Mouse (Mus musculus) heart, postnatal 36 days (tissue): ENCODE measurements around the gene Adck2. TPM values are rescaled to one million over a fixed set of nuclear protein-coding genes. Genes with fewer than 3 reads are reported as not detected.
A peak's percentile ranks its signal among the peaks of the same experiment; 100 is the strongest.

Experiments used
- DNase-seq, 2 experiments: peaks; one replicate each; pipeline ENCODE4 v3.0.0; 2021 to 2022
- intact Hi-C: fragments of 180-260 bp; cut with DNase I; formaldehyde crosslinking; loops from one replicate; pipeline ENCODE4 v1.15.1; 2025
- total RNA-seq, 2 experiments: library from RNA; stranded (reverse); gene quantifications; 2 replicates each; pipeline ENCODE4 v1.2.3; 2021

Gene Adck2
- total RNA-seq, 2 experiments from 2014 or later = 14.0 to 15.8 TPM

DNA sequence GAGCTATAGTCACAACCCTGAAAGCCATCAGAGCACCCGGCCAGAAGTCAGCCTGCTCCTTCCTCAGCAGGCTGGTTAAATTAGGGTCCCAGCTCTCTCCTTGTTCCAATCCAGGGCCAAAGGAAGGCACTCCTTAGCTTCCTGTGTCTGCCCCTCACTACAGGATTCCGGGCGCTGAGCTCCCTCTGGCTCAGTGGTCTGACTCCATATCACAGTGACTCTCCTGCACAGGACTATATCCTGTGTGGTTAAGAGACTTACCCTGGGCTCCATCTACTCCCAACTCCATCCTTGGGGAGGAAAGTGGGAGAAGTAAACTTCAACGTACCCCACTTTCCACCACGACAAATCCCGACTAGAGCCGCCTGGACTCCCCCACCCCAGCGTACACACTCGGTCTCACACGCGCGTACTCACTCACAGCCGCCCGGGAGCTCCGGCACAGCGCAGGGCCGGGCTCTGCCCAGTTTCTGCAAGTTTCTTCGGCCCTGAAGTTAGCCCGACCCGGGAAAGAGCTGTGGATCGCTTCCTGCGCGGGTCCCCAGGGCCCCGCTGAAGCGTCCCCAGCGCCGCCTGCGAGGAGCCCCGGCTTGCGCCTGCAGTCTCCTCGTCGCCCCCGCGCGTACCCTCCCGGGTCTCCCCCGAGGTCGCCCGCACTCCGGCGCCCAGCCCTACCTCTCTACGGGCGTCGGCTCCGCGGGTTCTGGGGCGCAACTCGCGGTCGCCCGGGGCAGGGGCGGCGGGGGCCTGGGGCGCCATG, 16.6 kb upstream of the Adck2 start:
- intact Hi-C loops = loop anchor here (5.0 kb wide), 1 partner anchor 40 kb away; no protein-coding TSS in a partner anchor
- peak; percentile 51 to 66 for DNase-seq

DNA sequence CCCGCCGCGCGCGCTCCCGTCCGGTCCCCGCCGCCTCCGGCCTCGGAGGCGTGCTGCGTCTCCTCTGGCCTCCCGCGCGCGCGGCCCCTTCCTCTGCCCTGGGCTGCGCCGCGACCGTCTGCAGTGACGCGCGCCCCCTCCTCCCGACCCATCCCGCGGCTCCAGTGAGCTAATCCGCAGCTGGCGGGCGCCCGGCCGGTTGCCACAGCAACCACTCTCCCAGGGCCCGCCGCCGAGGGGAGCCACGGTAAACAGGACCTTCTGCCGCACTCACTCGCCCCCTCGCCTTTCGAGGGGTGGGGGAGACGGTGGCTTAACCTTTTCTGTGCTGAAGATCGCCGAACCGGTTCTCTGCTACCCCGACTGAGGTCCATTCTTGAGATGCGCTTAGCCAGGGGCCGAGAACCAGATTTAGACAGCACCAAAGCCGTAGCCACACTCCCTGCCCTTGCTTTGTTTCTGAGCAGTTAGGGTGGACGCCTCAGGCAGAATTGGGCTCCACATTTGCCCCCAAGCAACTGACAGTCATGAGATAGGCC, 15.9 kb upstream of the Adck2 start, which contains the start of gene Dennd2a:
Dennd2a (minus strand) TSS at position 145 of the 539 bp plus-strand sequence.
- DNase-seq = peak; percentile 75 to 85
- intact Hi-C loops = loop anchor here (5.0 kb wide), 1 partner anchor 40 kb away; no protein-coding TSS in a partner anchor

DNA sequence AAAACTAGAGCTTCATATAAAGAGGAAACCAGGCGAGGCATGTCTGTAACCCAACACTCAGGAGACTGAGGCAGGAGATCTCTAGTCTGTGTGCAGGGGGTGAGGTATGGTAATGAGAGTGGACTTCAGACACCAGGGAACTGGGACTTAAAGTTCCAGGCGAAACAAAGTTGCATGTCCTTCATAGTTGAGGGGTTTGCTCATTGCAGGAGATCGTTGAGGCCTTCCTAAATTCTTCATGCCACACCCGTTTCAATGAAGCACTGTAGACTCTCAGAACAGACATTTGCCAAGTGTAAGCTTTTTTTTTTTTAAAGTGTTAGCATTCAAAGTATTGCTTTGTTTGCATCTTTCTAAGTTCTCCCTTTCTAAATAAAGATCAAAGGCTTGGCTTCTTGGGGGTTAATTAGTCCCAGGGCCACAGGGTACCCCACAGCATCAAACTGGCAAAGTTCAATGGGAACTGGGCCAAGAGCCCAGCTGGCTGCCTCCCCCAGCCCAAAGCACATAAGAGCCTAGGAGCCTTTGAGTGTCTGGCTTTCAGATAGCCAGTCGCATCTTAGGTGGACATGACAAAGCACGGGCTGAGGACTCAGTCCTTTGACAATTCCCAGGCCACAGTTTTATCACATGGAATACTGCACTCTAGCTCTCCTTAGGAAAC, 14.3 kb upstream of the Adck2 start:
- DNase-seq = no peak
- intact Hi-C loops = loop anchor here (5.0 kb wide), 1 partner anchor 42 kb away; no protein-coding TSS in a partner anchor

DNA sequence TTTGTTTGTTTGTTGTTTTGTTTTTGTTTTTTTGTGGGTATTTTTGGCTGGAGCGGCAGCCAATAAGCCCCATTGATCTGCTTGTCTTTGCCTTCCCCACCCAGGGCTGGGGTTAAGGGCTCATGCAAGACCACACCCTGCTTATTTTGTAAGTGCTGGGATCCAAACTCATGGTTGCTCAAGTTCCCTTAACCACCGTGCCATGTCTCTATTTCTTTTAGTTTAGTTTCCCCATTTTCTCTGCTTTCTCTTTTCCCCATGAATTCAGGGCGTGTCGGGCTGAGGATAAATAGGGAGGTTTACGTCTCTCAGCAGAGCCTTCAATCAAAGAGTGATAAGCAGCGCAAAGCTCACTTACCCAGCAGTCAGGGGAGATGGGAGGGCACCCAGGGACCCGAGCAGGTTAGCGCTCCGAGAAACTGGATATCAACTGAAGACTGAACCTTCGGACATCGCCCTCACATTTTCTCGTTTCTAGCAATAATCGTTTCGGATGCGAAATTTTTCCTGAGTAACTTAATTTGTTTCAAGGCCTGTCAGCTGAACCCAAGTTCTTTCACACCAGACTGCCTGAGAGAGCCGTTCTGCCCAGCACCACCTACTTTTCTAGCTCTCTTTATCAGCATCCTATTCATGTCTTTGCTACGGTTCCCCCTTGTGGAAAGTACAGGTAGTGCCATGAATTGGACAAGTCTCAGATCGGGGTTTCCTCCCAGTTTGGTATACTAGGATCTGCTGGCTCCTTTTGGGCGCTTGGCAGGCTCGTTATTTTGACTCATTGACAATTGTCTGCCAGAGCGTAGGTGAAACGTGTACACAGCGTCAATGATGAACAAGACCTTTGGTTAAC, 11.3 kb upstream of the Adck2 start:
- intact Hi-C loops = loop anchor here (1.0 to 5.0 kb wide), 2 partner anchors 99 to 145 kb away; no protein-coding TSS in a partner anchor
- DNase-seq = peak; percentile 78 to 79

DNA sequence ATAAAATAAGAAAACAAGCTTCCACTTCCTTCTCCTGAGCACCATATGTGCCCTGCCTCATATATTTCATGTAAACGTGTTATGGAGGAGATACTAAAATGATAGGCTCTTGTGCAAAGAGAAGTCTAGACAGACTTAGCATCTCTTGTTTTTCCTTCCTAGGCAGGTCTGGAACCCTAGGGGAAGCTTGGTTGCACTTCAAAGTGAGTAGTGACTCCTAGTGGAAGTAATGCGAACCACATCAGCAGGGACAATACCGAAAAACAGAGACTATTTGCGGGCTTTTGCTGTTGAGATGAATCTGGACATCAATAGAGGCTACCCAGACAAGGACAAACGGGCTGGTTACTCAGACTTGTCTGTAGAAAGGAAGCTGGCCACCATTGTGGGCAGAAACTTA, 6.1 kb upstream of the Adck2 start:
- intact Hi-C loops = loop anchor here (1.0 to 2.0 kb wide), 2 partner anchors 104 to 213 kb away; no protein-coding TSS in a partner anchor
- DNase-seq = no peak

DNA sequence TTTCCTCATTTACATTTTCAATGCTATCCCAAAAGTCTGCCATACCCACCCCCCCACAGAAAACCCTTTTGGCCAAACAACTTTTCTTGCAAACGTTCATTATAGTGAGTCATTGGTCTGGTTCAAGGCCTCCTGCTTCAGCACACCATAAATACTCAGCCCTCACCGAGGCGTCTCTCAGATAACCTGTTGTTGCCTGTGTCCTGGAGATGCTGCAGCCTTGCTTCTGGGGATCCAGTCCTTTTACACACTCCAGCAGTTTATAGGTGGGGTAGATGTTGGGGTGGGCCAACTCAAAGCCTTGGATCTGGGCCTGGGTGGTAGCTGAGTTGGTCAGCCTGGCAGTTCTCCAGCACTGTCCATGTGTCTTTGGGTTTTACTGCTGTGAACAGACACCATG, 3.2 kb upstream of the Adck2 start:
- no peak for DNase-seq
- intact Hi-C loops = loop anchor here (10.0 kb wide), 1 partner anchor 366 kb away; the partner anchor contains the start of gene Kdm7a

DNA sequence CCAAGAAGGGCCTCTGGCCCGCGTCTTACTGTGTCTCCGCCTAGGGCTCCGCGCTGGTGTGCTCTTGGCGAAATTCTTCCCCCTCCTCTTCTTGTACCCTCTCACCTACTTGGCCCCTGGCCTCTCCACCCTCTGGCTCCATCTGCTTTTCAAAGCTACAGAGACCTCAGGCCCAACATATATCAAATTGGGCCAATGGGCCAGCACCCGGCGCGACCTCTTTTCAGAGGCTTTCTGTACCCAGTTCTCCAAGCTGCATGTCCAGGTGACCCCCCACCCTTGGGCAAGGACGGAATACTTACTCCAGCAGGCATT, 839 bp downstream of the Adck2 start:
- DNase-seq = no peak

DNA sequence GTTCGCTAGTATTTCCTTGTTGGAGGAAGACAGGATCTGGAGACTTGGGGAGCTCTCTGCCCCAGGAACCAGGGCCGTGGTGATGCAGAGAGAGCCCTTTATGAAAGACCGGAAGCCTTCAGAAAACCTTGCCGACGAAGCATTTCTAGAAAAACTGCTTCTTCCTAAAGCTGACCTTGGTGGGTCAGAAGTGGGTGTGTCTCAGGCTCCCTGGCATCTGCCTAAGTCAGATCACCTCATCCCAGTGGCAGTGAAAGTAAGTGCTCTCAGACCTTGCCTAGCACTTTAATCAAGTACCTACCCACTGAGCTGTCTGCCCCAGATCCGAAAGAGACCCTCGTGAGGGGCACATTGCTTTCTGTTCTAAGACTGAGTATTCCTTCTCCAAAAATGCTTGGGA, 1.3 kb downstream of the Adck2 start:
- intact Hi-C loops = loop anchor here (2.0 to 10.0 kb wide), 2 partner anchors 18 to 370 kb away; partner anchors contain the start of genes Kdm7a and Ndufb2
- no peak for DNase-seq

More for the DNA sequence above, 839 bp downstream of the Adck2 start:
- intact Hi-C loops = loop anchor here (2.0 to 10.0 kb wide), 2 partner anchors 18 to 370 kb away; partner anchors contain the start of genes Kdm7a and Ndufb2

DNA sequence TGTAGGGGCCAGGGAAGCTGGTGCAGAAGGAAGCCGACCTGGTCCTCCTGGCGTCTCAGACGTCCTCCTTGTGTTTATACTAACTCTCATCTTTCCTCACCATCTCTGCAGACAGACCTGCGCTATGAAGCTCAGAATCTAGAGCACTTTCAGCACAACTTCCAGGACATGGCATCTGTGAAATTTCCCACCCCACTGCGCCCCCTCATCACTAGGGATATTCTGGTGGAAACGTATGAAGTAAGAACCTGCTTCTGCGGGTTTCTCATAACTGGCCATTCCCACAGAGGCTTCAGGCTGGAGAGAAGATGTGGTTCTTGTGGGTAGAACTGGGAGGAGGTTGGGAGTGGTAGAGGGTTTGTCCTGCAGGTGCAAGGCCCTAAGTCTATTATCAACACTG, 5.9 kb downstream of the Adck2 start:
- DNase-seq = no peak
- intact Hi-C loops = loop anchor here (10.0 kb wide), 1 partner anchor 375 kb away; the partner anchor contains the start of gene Kdm7a

DNA sequence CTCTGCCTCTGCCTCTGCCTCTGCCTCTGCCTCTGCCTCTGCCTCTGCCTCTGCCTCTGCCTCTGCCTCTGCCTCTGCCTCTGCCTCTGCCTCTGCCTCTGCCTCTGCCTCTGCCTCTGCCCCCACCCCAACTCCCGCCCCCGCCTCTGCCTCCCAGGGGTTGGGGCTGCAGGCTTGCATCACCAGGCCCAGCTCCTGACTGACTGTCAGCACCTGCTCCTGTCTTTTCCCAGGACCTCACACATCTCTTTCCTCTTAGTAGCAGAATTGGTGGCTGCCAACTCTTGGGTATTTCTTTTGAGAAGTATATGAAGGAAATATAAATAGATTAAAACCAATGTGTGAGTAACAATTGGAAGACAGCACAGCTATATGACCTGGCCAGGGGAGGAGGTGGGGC, 6.9 kb downstream of the Adck2 start:
- intact Hi-C loops = no loop called here
- no peak for DNase-seq

DNA sequence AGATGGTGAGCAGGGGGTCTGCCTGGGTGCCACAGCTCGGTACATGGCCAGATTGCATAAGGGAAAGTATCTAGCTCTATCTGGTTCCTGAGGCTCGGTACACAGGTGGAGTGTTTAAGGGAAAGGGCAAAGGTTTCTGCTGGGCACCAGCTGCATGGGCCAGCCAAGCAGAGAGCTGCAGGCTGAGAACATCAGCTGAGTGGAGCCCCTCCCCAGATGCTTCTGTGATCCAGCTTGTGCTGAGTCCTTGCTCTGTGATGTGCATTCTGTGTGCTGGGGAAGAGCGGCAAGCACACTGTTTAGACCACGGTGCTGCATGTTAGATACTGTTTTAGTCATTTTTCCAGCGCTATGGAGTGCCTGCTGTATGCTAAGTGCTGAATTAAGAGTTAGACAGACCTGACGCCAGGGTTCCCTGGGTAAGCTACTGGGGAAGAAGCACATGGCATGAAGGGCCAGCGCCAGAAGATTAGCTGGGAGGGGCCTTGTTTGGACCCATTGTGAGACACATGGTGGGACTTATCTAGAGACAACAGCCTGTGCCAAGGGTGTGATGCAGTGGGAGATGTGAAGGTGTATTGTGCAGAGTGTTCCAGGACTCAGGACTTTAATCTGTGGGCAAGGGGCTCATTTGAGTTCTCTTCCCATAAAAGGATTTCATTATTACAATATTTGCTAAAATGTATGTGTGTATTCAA, 7.6 kb downstream of the Adck2 start:
- no peak for DNase-seq
- intact Hi-C loops = no loop called here

DNA sequence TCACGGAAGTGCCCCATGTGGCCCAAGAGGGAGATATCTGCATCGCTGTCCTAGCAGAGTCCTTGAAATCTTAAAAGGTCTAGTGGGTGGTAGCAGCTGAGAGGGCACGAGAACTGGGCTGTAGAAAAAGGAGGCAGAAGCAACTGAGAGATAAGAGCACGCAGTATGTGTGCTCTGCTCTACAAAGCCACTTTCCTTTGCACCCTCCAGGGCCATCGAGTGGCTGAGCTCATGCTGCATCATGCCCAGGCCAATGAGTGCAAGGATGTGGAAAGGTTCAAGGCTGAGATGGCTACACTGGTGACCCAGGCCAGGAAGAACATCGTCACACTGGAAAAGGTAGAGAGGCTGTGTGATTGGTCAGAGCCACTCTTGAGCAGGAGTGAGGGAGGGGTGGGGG, 11.8 kb downstream of the Adck2 start, which contains the start of gene Gm42420:
Gm42420 (plus strand) TSS at position 237 of the 400 bp plus-strand sequence.
- intact Hi-C loops = no loop called here
- DNase-seq = no peak

DNA sequence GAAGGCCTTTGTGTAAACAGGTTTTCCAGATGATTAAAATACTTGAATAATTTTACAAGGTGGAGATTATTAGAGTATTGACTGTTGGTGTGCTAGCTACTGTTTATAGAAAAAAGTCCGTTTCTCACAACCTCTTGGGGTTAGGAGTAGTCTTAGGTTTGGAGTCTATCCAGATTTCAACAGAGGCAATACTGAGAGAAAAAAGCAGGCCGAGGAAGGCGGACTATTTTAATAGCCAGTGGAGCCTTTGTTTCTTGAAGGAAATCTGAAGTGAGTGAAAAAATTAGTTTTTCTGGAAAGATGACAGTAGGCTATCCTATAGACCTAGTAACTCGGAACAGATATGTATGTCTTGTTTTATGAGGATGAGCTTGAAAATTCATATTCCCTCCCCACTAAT, 17.8 kb downstream of the Adck2 start:
- intact Hi-C loops = no loop called here

DNA sequence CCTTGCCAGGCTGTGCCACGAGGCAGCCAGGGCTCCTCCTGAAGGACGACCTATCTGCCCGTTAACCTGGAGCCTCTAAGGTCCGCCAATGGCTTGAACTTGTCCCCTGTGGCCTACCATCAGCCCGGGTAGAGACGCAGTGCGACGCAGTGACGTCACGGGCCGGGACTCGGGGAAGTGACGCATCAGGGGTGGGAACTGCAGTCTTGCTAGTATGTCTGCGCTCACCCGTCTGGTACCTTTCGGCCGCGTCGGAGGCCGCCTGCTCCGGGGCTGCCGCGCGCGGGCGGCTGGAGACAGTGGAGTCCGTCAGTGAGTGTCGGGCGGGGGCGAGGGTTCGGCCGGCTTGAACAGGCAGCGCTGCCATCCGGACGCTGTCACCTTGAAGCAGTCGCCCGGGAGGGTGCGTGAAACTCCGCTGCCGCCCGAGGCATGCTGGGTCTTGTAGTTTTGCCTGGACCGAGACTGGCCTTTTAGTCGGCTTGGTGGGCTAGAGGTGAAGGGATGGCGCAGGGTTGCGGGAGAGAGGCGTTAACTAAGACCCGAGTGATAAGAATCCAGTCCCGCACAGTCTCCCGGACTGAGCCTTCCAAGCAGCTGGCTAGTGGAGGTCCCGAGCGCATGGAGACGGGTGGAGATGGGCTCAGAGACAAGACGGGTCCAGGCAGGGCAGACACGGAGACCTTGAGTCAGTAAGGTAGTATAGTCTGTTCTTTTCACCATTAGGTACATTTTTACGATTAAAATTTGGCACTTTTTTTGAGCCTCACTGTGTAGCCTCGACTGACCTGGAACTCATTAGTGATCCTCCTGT, 18.9 kb downstream of the Adck2 start, which contains the start of gene Ndufb2:
Ndufb2 (plus strand) TSS at position 174 of the 814 bp plus-strand sequence.
- DNase-seq = peak; percentile 95 to 97
- intact Hi-C loops = loop anchor here (1.0 to 2.0 kb wide), 2 partner anchors 18 to 133 kb away; partner anchors contain the start of gene Braf

More for the DNA sequence above, 17.8 kb downstream of the Adck2 start:
- no peak for DNase-seq

DNA sequence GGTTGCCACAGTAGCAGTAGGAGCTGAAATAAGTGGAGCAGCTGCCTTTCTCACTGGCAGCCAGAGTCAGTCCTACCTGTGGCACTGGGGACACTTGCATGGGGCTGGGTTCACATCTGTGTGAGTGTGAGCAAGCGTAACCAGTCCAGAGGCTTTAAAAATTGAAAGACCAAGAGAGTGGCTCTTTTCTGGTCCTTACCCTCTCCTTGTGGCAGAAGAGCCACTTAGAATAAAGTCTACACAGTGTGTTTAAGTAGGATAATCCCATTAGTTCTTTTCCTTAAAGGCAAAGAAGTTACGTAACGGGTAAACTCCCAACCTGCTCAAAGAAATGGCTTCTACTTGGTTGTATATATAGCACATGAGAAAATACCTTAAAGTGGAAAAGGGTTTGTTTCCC, 27.2 kb downstream of the Adck2 start:
- intact Hi-C loops = no loop called here
- no peak for DNase-seq

DNA sequence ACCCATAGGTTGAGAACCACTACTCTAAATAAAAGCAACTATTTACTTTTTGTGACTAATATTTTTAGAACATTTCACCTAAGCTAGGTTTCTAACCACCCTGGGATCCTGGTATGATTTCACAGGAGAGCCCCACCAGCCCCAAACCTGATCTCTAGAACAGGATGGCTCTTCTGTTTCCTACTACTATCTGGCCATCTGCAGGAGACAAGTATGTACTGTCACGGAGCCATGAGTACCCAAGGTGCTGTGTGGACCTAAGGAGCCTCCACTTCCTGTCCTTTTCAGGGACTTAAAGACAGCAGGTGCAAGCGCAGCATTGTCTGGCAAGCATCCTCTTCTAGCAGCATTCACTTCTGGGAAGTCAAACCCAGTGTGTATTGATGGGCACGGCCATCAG, 28.2 kb downstream of the Adck2 start:
- no peak for DNase-seq
- intact Hi-C loops = no loop called here

DNA sequence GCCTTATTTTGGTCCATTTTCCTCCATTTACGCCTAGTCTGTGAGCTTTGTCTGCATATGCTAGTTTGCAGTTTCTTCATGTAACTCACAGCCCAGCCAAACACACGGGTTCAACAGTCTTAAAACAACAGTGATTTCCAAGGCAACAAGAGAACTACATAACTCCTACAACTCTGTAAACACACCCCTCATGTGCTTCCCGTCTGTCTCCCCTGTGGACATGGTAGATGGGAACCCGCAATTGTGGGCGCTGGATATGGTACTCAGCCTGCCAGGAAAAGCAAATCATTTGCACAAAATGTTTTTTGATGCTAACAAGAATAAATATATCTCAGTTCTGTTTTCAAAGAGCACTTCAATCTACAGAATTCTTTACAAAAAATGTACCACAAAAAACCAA, 30.9 kb downstream of the Adck2 start:
- DNase-seq = no peak
- intact Hi-C loops = no loop called here

DNA sequence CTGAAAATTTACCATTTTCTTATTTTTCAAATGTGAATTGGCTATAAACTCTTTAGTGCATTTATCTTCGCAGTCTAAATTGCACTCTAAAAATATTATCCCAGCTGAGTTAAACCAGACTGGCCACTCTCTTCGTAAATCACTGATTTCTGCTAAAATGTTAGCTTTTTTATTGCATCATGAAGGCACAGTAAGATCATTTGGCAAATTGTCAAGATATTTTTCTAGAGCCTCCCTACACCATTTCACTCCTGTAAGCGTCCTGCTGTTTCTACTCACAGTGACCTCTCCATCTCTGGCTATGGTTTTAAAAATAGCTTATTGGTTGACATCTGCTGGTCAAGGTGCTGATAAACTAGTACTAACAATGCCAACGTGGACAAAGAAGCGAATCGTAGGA, 32.4 kb downstream of the Adck2 start:
- DNase-seq = no peak
- intact Hi-C loops = no loop called here

DNA sequence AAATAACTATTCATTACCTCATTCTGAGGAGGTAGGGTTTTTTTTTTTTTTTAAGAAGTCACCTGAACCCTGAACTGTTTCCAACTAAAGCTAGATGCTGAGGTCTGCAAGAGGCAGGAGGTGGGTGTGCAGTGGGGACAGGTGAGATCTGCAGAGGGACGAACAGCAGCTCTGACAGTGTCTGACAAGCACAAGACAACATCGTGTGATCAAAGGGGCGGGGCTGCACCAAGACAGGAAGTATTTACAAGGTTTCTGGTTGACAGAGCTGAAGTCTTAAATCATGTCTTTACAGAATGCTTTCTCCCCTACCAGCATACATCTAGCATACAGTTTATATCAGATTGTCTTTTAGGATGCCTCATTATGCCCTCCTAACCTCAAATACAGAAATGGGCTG, 33.2 kb downstream of the Adck2 start:
- DNase-seq = no peak
- intact Hi-C loops = no loop called here
